Mouse (Mus musculus) spleen, postnatal 10 days (tissue): Measurements from ENCODE around the gene Gm49373.

Experiments used
- DNase-seq, 2 experiments: peaks; one replicate each; pipeline ENCODE4 v3.0.0; 2021 to 2022; ENCODE audit warnings: low spot score in 2 of 2

Gm49373 gene

DNA sequence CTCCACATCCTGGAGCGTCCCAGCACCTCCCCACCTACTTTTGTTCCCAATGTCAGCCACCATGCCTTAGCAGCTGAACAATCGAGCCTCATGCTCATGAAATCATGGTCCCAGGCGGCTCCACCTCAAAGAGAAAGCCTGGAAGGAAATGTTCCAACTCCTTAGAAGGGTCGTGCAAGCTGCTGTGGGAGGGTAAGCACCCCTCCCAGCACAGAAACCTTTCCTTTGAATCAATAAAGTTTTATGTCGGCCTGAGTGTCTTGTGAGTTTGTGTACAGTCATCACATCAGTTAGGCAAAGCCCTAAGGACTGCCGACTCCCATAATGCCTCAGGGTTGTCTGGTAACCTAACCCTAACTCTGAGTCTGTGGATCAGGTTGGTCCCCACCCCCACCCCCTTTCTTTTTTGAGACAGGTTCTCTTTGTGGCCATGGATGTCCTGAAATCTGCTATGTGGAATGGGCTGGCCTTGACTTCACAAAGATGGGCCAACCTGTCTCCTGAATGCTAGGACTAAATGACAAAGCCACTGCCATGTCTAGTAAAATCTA is 44.3 kb downstream of the Gm49373 start:
- peak; percentile 43 to 57 for DNase-seq

GRCm38 (mm10) chr9:21027774-21028290 is 45.1 kb downstream of the Gm49373 start:
- peak in 1 of 2 experiments; percentile 29 for DNase-seq

DNA sequence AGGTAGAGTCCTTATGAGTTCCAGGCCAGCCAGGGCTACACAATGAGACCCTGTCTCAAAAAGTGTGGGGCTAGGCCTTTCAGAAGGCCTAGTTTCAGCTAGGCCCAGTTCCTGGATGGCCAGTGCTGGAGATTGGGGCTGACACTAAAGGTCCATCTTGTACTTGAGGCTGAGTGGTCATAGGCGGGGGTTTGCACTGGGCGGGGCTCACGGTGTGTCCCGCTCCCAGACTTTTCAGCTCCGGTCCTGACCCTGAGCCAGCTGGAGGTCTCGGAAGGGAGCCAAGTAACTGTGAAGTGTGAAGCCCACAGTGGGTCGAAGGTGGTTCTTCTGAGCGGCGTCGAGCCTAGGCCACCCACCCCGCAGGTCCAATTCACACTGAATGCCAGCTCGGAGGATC is 46.0 kb downstream of the Gm49373 start:
- DNase-seq = no peak

DNA sequence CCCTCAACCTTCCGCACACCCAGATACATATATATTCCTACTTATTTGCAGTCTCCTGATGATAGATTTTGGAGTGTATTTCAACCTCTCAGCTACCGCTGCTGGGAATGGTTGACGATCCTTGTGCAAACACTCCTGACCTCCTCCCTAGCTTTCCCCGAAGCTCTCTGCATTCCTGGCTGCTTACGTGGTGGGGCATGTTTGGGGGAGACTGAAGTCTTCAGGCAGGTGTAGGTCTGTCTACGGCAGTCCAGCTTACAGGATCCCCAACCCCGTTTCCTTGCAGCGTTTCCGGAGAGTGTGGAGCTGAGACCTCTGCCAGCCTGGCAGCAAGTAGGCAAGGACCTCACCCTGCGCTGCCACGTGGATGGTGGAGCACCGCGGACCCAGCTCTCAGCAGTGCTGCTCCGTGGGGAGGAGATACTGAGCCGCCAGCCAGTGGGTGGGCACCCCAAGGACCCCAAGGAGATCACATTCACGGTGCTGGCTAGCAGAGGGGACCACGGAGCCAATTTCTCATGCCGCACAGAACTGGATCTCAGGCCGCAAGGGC is 47.6 kb downstream of the Gm49373 start:
- no peak for DNase-seq

GRCm38 (mm10) chr9:21022726-21023125 is 50.2 kb downstream of the Gm49373 start:
- no peak for DNase-seq

- no peak for DNase-seq
Measured at GRCm38 (mm10) chr9:21022288-21022687, 50.6 kb downstream of the Gm49373 start.

GRCm38 (mm10) chr9:21021363-21021762 is 51.5 kb downstream of the Gm49373 start:
- DNase-seq = no peak

DNA sequence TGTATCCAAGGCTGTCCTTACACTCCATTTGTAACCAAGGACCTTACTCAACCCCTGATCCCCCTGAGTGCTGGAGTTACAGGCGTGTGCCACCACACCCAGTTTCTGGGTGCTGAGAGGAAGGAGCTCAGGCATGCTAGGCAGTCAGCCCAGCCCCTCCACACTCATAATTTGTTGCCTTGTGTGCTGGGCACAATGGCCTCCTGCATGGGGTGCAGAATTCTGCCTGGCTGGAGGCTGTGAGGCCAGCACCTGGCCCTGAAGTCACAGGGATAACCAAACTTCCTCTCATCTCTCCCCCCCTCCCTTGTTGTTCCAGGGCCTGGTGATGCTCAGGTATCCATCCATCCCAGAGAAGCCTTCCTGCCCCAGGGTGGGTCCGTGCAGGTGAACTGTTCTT is 54.3 kb downstream of the Gm49373 start:
- DNase-seq = no peak

- no peak for DNase-seq
Measured at GRCm38 (mm10) chr9:21017177-21017575, 55.7 kb downstream of the Gm49373 start.

DNA sequence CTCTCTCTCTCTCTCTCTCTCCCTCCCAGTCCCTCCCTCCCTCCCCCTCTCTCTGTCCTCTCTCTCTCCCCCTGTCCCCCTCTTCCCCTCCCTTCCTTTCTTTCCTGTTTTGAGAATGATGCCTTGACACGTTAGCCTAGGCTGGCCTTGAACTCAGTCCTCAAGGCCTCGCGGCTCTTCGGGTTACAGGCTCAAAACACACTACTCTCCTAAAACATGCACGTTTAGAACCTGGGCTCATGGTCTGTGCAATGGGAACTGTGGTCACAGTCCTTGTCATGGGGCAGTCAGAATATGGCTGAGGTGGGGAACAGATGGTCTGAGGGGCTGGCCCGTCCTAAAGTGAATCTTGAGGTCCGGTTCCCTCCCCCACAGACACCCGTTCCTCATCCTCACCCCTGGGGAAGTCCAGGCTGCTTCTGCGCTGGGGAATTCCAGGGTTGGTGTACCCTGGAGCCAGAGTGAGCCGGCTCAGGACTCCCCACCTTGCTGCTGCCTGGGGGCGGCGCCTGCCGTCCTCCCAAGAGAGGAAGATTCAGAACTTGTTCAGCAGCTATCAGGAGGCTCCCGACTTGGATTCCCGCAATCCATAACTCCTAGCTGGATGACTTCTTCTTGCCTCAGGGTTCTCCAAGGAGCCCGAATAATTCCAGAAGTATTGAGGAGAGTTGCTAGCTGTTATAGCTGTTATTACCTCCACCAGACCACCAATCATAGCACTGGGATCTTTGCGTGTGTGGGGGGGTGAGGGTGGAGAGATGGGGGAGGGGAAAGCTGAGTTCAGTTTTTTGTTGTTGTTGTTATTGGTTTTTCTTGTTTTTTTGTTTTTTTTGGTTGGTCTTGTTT is 56.3 kb downstream of the Gm49373 start:
- DNase-seq = no peak

GRCm38 (mm10) chr9:21015571-21016130 is 57.2 kb downstream of the Gm49373 start, which contains the start of gene Icam1:
Gene Icam1, plus strand, starts transcription at chr9:21015985.
- peak; percentile 67 to 81 for DNase-seq

- peak; percentile 58 to 82 for DNase-seq
Measured at GRCm38 (mm10) chr9:21014691-21015570, 58.0 kb downstream of the Gm49373 start.
